Mouse (Mus musculus) kidney, adult 8-10 months (tissue): Measurements from ENCODE around the gene Sncb.

Experiments
- DNase-seq, 2 experiments: peaks; one replicate each; pipeline ENCODE4 v3.0.0; 2022

The Sncb gene

DNA sequence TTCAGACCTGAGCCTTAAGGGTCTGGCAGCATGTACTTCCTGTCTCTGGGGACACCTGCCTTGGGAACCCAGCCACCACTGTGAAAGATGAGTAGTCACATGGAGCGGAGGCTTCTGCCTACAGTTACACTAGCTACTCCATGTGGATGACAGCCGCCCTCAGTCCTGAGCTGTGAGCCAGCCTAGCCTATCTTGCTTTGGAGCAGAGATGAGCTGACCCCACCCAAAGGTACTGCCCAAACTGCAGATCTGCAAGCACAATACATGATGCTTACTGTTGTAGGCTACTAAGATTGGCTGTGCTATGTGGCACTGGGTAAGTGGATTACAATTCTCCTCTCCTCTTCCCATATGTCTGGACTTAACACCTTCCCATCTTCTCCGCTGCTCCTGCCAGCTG is 14.7 kb upstream of the Sncb start:
- no peak for DNase-seq

DNA sequence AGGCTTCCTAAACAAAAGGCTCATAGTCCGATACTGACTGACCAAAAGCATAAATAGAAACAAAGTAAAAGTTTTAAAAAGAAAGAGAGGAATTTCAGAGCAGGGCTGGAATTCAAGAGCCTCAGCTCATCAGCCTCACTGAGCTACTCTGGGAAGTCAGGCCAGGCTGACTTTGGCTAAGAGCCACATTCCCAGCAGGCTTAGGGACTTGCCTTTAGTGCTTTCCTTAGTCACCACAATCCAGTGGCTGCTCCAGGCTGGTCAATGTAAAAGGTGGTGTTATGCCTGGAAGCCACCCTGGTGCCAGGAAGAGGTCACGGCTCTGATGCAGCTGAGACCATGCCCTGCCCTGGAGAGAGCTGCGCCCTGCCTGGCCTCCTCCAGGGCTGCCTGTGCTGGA is 14.2 kb upstream of the Sncb start:
- no peak for DNase-seq

DNA sequence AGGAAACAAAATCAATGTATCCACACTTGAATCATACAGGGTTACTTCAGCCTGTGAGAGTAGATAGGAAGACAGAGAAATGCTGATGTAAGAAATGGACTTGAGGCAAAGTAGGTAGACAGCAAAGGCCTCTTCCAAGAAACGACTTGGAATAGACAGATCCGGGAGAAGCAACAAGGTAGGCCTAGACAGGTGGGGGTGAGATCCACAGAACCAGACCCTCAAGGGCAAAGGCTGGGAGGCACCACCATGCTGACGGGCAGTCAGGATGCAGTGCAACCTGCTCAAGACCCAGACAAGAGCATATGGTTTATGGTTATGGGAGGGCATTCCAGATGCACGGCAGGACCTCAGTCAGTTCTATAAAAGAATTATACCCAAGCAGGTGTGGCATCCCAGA is 617 bp upstream of the Sncb start:
- DNase-seq = no peak

DNA sequence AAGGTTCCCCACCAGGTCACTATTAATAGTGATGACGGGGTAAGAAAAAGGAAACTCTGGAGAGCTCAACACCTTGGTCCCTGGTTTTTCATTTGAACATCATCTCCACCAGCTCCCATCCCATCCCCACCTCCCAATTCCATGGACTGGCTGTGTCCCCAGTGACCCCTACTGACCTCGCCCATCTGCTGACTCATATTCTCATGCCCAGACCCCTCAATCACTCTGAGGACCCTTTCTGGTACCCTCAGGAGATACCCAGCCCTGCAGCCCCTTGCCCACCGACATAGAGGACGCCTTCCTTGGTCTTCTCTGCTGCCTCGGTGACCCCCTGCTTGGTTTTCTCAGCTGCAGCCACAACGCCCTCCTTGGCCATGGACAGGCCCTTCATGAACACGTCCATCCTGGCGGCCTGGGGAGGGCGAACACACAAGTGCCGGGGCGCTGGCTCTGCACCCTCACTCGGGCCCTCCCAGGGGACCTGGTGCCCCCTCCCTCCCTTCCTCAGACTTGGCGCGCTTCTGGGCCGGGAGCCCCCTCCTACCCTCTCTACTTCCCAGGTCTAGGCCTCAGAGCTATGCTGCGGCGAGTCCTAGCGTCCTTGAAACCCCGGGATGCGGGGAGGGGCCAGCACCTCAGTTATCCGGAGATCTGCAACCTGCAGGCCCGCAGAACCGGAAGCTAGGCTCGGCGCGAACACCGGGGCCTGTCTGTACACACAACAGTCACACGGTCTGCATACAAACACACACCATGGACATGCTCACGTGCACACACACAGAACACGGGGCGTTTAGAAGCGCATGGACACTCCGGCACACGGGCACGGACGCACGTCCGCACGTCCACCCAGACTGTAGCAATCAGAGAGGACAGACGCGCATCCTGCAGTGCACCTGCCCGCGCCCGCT is 859 bp downstream of the Sncb start:
- no peak for DNase-seq

DNA sequence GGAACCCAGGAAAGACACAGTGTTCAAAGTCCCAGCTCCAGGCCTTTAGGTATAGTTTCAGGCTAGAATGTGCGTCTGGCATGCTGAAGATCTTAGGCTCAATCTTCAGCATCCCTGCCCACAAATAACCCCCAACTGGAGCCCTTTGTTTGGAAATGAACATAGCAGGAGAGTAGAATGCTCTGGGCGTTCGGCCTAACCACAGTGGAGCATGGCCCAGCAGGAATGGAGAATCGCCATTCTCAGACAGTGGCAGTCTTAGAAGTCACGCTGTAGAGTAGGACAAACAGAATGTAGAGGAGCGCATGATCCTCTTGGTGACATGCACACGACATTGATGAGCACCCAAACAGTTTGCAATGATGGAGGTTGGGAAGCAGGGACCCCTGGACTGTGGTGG is 5.5 kb downstream of the Sncb start:
- DNase-seq = no peak

DNA sequence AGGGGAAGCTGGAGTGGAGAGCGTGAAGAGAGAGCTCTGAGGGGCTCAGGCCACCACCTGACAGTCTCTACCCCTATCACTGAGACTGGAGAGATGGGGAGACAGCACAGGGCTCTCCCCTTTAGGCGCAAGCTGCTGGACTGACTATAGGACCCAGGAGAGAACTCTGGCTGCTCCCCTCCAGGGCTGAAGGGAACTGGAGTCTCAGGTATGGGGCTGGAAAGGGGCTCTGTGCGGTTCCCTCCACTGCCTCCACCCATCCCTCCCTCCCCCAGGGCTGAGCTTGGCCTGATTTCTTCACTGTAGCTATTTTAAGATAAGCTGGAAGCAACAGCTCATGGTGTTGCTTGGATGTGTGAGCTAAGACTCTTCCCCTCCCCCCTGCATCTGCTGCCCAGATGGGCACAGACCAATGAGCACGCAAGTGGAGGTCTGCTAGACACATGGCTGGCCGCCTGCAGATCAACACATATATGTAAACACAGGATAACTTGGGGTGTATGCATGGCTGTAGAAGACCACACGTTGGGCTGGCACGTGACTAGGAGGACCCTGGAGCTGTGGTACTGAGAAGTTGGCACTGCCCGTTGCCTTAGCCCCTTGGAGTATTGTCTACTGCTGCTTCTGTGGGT is 6.1 kb downstream of the Sncb start:
- DNase-seq = no peak

DNA sequence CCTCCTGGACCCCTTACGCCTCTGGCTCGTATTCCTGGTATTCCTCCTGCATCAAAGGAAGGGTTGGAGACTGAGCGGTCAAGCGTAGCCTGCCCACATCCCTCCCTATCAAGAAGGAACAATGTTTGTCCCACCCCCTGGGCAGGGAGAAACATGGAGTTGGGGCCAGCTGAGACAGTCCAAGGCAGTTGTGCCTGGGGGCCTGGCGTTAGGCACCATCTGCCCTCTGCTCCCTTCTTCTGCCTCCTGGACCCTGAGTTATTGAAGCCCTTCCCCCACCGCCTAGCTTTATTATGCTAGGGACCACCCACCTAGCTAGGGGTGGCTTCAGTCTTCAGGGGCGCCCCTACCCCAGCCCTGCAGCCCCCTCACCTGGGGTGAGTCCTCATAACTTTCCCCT is 6.9 kb downstream of the Sncb start:
- DNase-seq = no peak

DNA sequence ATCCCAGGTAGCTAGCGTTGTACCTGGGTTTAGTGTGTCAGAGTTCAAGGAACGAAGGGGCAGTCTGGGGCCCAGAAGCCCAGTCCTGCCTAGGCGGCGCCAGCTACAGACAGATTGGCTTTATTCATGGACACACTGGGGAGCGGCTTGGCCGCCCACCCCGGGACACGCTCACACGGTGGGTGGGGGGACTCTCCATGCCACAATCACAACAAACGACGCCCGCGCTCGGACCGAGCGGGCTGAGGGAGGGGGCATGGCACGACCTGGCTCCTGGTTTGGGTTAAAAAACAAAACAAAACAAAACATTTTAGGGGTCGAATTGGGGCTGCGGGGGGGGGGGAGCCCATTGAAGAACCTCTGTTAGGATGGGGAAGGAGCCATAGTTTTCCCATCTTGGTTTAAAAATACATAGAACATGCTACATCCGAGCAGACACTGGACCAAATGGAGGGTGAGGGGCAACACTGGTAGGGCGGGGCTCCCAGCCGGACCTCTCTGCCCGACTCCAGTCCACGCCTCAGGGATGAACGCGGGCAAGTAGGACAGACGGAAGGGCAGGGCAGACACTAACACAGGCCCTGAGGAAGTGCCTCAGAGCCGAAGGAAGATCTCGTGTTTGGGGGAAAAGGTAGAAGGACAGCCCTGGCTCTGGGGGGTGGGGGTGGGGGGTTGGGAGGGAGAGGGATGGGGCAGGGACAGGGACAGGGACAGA is 7.5 kb downstream of the Sncb start:
- DNase-seq = no peak

DNA sequence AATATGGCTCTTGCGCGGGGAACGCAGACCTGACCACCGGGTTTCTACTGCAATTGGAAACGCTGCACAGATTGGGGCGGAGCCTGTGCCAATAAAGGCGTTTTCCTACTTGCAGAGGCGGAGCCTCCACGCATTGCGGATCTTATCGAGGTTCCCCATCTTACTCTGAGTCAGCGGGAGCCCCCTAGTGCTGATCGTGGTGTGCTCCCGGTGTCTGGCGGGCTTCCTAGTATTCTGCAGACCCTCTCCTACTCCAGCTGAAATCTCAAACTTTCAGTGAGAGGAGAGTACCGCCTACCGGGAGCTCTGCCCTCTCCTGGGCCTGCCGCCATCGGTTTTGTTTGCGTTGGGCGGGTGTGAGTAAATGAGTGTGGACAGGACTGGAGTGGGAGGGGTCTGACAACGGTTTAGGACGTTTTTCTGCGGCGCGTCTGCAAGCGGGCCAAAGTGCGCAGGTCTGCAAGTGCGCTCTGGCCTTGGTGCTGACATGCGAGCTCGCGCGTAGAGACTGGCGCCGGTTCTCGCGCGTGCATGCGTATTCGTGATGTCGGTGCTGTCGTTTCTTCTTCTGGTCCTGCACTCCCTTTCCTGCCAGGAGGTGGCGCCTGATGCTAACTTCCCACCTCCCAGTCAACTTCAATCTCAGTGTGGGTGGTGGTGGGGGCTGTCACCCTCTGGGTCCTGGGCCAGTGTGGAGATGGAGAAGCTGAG is 8.2 kb downstream of the Sncb start:
- DNase-seq = peak; percentile 43 to 71

DNA sequence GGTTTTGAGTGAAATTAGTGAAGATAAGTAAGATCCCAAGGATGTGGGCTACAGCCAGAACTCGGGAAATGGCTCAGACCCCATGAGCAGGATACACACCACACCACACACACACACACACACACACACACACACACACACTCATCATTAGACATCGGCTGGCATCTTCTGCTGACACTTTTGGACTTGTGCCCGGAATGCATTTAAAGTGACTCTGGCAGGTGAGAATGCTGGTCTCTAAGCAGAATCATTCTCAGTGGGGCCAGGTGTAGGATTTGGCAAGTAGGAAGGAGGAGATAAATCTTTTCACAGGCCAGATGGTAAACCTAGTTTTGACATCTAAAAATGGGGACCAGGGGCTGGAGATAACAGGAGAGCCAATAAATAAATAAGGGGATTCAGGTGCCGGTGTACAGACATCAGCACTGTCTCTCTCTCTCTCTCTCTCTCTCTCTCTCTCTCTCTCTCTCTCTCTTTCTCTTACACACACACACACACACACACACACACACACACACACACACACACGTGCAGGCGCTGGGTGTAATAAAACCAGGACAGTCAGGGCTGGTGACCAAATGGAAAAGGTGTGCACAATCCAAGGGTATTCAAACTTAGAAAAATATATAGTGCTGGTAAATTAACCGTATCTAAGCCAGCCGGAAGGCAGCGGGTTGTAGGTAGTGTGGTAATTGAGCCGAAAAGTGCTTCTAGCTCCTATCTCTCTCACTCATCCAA is 9.1 kb downstream of the Sncb start:
- no peak for DNase-seq

DNA sequence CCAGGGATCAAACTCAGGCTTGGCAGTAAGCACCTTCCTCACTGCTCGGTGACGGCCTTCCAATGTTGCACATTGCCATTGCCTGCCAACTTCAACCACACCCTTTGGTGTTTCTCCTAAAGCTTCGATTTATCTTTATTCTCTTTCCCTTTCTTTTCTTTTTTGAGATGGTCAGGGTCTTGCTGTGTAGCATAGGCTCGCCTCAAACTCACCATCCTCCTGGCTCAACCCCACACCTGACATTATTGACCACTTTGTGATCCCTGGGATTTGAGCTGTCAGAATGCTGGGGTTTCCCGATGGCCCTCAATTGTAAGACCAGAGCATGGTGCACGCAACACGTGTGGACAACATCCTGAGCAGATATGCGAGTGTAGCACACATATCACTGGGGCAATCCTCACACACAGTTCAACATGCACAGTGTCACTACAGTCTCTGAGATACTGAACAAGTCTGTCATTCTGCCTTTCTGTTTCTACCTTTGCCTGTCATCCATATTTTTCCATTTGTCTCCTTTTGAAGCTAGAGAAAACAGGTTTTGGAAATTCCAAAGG is 10.2 kb downstream of the Sncb start:
- DNase-seq = no peak

DNA sequence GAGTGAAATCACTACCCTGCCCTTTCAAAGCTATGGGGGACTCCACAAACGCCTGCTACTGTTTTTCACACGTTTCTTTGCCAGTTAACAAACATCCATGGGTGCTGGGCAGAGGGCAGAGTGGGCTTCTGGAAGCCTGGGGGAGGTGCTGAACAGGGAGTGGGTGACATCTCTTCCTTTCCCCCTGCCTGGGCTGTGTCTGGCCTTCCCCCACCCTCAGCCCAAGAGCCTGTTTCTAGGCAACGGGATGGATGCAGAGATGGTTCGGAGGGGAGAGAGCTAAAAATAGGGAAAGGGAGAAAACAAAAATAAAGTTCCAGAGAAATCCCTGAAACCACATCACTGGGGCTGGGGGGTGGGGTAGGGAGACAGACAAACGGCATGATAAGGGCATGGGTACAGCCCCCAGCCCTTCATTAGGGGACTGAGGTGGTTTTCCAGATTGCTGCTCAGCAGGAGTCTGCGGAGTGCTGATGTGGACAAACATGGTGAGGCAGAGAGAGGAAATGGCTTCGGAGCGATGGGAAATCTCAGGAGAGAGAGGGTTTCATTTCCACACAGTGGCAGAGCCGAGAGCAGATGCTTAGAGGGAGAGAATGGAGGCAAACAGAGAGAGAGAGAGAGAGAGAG is 11.1 kb downstream of the Sncb start:
- no peak for DNase-seq

DNA sequence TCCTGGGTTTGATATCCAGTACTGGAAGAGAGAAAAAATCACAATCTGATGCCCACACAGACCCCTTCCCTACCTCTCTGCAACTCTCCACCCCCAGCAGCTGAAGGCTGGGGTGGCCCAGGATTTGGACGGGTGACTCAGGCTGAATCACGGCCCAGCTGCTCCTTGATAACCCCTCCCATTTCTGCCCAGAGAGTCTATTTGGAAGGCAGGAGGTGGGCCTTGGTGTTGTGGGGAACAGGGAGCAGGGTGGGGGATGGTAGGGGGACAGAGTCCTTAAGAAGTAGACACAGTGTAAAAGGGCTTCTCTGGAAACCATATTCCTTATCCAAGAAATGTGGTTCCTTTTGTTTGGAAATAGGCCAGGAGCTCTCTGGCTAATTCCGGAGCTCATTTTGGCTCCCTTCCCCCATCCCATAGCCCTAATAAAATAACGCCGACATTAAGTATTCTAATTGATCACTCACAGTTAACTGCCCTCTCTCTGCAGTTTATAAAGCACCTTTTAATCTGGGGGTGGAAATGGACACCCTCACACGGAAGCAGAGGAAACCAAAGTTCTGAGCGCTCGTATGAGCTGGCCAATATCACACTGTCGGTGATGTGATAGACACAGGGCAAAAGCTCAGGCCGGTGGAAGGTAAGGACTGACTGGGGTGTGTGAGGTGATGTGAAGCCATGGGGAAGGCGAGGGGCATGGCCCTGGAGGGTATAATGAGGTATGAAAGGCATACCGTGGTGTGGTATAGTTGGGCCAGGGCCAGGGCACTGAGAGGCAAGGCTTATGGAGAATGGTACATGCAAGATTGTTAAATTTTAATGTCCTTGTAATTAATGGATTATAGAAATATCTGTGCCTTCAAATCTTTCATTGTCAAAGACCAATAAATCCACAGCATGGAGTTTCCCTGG is 12.0 kb downstream of the Sncb start:
- no peak for DNase-seq

DNA sequence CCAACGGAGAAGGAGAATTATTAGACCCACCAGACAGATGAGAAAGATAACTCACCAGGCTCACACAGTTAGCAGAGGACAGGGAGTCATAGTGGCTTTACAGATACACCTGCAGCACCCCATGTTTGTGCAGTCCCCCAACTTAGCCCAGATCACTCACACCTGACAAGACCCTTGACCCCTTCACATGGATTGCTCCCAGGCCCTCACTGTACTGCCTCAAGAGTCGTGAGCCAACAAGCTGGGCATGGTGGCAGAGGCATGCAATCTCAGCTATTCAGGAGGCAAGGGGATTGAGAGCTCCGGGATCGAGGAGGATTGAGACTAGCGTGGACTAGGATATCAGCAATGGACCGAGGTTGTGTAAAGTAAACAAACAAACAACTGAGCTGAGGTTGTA is 12.7 kb downstream of the Sncb start:
- DNase-seq = no peak

DNA sequence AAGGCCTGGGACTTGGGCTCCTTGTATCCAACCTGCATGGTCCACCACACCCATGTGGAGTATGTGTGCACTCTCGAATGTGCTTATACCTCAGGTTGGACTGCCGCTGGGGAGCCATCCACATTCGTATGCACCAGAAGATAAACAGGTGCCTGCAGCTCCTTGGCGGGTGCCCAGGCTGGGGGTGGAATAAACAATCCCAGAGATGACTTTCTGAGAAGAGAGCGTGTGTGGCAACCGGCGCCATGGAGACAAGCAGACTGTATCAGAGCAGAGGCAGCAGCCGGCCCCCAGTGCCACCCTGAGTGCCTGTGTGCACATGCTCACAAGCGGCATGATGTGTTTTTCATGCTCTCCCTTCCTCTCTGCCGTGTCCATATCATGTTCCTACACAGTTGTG is 13.7 kb downstream of the Sncb start:
- no peak for DNase-seq

DNA sequence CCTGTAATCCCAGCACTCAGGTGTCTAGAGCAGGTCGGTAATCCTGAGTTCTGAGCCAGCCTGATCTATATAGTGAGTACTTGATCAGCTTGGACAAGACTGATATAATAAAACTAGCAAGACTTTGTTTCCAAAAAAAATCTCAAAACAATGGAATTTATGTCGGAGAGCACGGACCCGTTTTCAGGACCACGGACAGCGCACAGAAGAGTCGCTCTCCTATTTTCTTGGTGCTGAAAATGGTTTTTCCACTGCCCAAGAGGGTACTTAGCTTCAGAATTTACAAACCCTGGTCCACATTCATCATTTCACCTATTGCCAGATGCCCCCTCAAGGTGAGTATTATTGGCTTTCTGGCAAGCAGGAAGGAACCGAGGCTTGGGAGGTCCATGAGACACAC is 15.7 kb downstream of the Sncb start:
- no peak for DNase-seq

DNA sequence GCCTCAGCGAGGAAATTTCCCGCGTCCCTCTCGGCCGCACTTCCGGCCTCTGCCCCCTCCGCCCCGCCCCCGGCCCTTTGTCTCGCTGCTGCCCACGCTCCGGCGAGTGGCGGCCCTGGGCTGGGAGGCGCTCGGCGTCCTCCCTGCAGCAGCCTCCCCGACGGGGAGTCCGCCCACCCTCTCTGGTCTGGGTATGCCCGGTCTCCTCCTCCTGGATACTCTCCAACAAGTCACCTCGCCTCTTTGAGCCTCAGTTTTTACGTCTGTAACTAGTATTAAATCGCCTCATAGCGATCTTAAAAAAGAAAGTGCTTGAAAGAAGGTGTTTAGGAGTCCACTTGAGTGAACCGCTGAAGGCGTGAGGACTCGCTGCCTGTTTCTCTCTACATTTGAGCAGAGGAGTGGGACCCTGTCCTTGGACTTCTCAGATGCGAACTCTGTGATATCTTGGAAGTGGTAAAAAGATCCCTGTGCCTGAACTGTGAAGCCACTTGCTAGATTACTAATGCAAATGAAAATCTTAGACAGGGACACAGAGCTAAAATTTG is 16.5 kb downstream of the Sncb start, which contains the start of gene Gprin1:
Gene Gprin1 (minus strand): TSS at position 11 of the 548 bp plus-strand sequence.
- no peak for DNase-seq

DNA sequence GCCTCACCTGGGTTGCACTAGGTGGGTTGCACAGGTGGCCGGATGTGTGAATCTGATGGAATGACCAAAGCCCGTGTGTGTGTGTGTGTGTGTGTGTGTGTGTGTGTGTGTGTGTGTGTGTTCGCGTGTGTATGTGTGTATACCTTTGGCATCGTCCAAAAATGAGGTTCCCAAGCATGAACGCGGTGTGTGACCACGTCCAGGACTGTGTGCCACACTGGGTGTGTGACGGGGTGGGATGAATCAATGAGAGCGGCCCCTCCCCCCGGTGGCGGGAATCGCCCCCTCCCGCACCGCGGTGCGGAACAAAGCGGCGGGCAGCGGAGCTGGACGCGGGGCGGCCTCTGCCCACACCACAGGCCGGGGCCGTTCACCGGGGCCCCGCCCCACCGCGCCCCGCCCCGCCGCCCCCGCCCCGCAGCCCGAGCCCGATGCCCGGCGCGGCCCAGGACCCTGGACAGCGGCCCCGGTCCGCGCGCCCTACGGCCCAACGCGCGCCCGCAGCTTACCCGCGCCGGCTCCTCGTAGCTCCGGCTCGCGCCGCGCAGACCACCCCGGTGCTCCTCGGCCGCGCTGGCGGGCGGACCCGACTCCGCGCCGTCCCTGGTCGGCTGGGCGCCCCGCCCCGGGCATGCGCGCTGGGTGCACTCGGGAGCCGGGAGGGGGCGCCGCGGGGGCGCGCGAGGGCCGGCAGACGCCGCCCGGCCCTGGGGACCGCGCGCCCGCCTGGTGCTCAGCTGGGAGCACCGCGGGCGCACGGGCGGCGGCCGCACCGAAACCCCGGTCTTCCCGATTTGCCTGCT is 17.1 kb downstream of the Sncb start:
- DNase-seq = no peak

DNA sequence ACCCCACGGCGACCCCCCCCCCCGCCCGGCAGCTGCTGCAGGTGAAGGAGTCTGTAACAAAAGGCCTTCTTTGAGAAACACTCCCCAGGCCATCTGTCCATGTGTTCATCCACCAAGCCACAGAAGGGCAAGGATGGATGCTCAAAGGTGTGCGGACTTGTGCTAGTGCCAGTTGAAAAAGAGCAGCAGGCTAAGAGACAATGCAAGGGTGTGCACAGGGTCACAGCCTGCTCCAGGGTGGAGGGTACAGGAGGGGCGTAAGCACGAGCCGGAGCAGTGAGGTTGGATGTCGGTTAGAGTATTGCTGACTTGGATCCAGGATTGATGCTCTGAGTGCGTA is 17.7 kb downstream of the Sncb start:
- DNase-seq = no peak
